Comparison of ENCODE assay signal across 8 mouse cellular contexts in genomic region chr10:92242714-92243440, GRCm38 (mm10).
DNase-seq lines count a peak whose midpoint lies in the region; ATAC-seq and TF ChIP-seq lines count a peak whose summit lies in the region.

No protein-coding gene starts in this region.

- no peaks in the 10 kb centered on the region for H3K9me3 ChIP-seq in forebrain, embryonic 16.5 days (ENCODE audit: control insufficient read depth, low read length)
- H3K9me3 ChIP-seq in heart, embryonic 11.5 days (replicated peaks; ENCODE audit: control insufficient read depth, low read length), result no peaks in the 10 kb centered on the region

- H3K4me1 ChIP-seq in forebrain, embryonic 16.5 days (replicated peaks; ENCODE audit: control insufficient read depth, insufficient read depth, low read length), result peaks cover 11% of the 10 kb centered on the region
- no peaks in the 10 kb centered on the region for H3K4me1 ChIP-seq in lung, adult 2 months (ENCODE audit: control insufficient read depth, insufficient read depth, low read length)
- H3K4me1 ChIP-seq in heart, embryonic 11.5 days (ENCODE audit: control insufficient read depth, insufficient read depth, low read length), result no peaks in the 10 kb centered on the region

- TF ChIP-seq POLR2A in lung, adult 2 months (IDR thresholded peaks at IDR 0.05; ENCODE audit: borderline replicate concordance, extremely low read depth, low read depth, low read length), result no peak

- H3K4me3 ChIP-seq in forebrain, embryonic 16.5 days (replicated peaks; ENCODE audit: low read length), result no peak overlapping the region
- H3K4me3 ChIP-seq in lung, adult 2 months (replicated peaks; ENCODE audit: extremely low read depth, low read depth, low read length), result no peak overlapping the region
- no peak overlapping the region for H3K4me3 ChIP-seq in heart, embryonic 11.5 days (ENCODE audit: low read depth, low read length)

- DNase-seq in gastrocnemius, postnatal 10 days, result peak; percentile 23
- DNase-seq in gastrocnemius, adult 18-20 months (ENCODE audit: low spot score), result no peak
- peak; percentile 20 for DNase-seq in brain, adult 2 months (ENCODE audit: low read depth, low spot score)
- DNase-seq in mesoderm, embryonic 11.5 days (ENCODE audit: low read depth, low spot score), result peak; percentile 29
- DNase-seq in lung, adult 2 months, result no peak
- DNase-seq in ovary, postnatal 14 days (ENCODE audit: low spot score), result no peak

- H3K36me3 ChIP-seq in forebrain, embryonic 16.5 days (ENCODE audit: control insufficient read depth, insufficient read depth), result no peaks in the 10 kb centered on the region
- no peaks in the 10 kb centered on the region for H3K36me3 ChIP-seq in heart, embryonic 11.5 days (ENCODE audit: control insufficient read depth, insufficient read depth, low read length)

- no peak overlapping the region for H3K27ac ChIP-seq in forebrain, embryonic 16.5 days (ENCODE audit: low read length)
- no peak overlapping the region for H3K27ac ChIP-seq in heart, embryonic 11.5 days (ENCODE audit: low read depth, low read length)

- H3K4me2 ChIP-seq in forebrain, embryonic 16.5 days (ENCODE audit: low read length), result no peak overlapping the region
- no peak overlapping the region for H3K4me2 ChIP-seq in heart, embryonic 11.5 days

- no peak for TF ChIP-seq CTCF in lung, adult 2 months (IDR thresholded peaks at IDR 0.05; ENCODE audit: insufficient read depth, low read length)

- H3K27me3 ChIP-seq in forebrain, embryonic 16.5 days (replicated peaks; ENCODE audit: control insufficient read depth, insufficient read depth, low read length), result no peaks in the 10 kb centered on the region
- no peaks in the 10 kb centered on the region for H3K27me3 ChIP-seq in heart, embryonic 11.5 days (ENCODE audit: control insufficient read depth, insufficient read depth, low read length)

- ATAC-seq in forebrain, embryonic 16.5 days, result peak; percentile 86
- ATAC-seq in heart, embryonic 11.5 days (replicated peaks; ENCODE audit: insufficient number of reproducible peaks, low FRiP score, low TSS enrichment), result no peak

- 18% methylated on average over 11 of the region's 11 CpGs for WGBS in forebrain, embryonic 16.5 days
- WGBS in lung, adult 2 months, result 74% methylated on average over 11 of the region's 11 CpGs
- WGBS in heart, embryonic 11.5 days (ENCODE audit: insufficient replicate concordance), result 74% methylated on average over 11 of the region's 11 CpGs

- no peak overlapping the region for H3K9ac ChIP-seq in forebrain, embryonic 16.5 days (replicated peaks; ENCODE audit: low read depth, low read length)
- no peak overlapping the region for H3K9ac ChIP-seq in heart, embryonic 11.5 days (ENCODE audit: low read depth, low read length)

Comparison
In these comparisons a context has a peak if more than half of its experiments do, and no peak if none do; other contexts are left out.
1. DNase-seq: peak in gastrocnemius, postnatal 10 days (single experiment), brain, adult 2 months (single experiment) and mesoderm, embryonic 11.5 days (single experiment); none in gastrocnemius, adult 18-20 months (single experiment), lung, adult 2 months (single experiment) and ovary, postnatal 14 days (single experiment).